Mouse (Mus musculus) left cerebral cortex, adult 2 months (tissue): Measurements from ENCODE around the gene Fra10ac1. TPM values are rescaled to one million over a fixed set of nuclear protein-coding genes. Genes with fewer than 3 reads are reported as not detected.

Experiments
- DNase-seq, 2 experiments: peaks; one replicate each; pipeline ENCODE4 v3.0.0; 2021 to 2022; ENCODE audit warnings: low spot score in 2 of 2, mixed read lengths in 1 of 2; ENCODE audit errors: extremely low spot score in 1 of 2
- H3K27ac ChIP-seq: fragments of 200-600 bp; 2 replicates; pipeline ENCODE4 v1.8.1; 2022
- H3K4me3 ChIP-seq: fragments of 200-600 bp; 2 replicates; pipeline ENCODE4 v1.8.1; 2022
- CTCF ChIP-seq: fragments of 200-600 bp; IDR thresholded peaks from 2 replicates; pipeline ENCODE4 v1.8.1; 2022; ENCODE audit warnings: antibody characterized with exemption, mild to moderate bottlenecking, moderate library complexity
- intact Hi-C: fragments of 180-260 bp; cut with DNase I; formaldehyde crosslinking; loops from one replicate; pipeline ENCODE4 v1.15.1; 2025
- total RNA-seq, 2 experiments: library from RNA; stranded (reverse); gene quantifications; 2 replicates each; pipeline ENCODE4 v1.2.3; 2021

Gene Fra10ac1
- total RNA-seq, 2 experiments from 2014 or later, result 14.4 to 16.3 TPM

- intact Hi-C loops, result loop anchor here (1.0 to 5.0 kb wide), 4 partner anchors 14 to 128 kb away; partner anchors contain the start of gene Lgi1
- Histone ChIP-seq H3K4me3 (peak overlapping the region; percentile 55), H3K27ac (peak overlapping the region; percentile 89)
- DNase-seq, result peak; percentile 30 to 40
- no peak for TF ChIP-seq CTCF
Observed at GRCm38 (mm10) chr19:38224685-38225060, 717 bp upstream of the Fra10ac1 start.

- no peak for DNase-seq
- H3K27ac ChIP-seq, result peak overlapping the region; percentile 89
- no peak for TF ChIP-seq CTCF
- H3K4me3 ChIP-seq, result peak overlapping the region; percentile 55
- intact Hi-C loops, result loop anchor here (5.0 kb wide), 1 partner anchor 129 kb away; no protein-coding TSS in a partner anchor
Observed at GRCm38 (mm10) chr19:38223356-38223904, 526 bp downstream of the Fra10ac1 start.

GRCm38 (mm10) chr19:38217696-38218095 is 6.3 kb downstream of the Fra10ac1 start:
- Histone ChIP-seq H3K4me3 (no peak overlapping the region), H3K27ac (no peak overlapping the region)
- DNase-seq, result no peak
- no peak for TF ChIP-seq CTCF
- intact Hi-C loops, result no loop called here

- Histone ChIP-seq H3K4me3 (no peak overlapping the region), H3K27ac (no peak overlapping the region)
- intact Hi-C loops, result no loop called here
- TF ChIP-seq CTCF, result peak; percentile 58
- DNase-seq, result peak in 1 of 2 experiments; percentile 44
Observed at GRCm38 (mm10) chr19:38206669-38207068, 17.3 kb downstream of the Fra10ac1 start.

GRCm38 (mm10) chr19:38198731-38199130 is 25.2 kb downstream of the Fra10ac1 start:
- TF ChIP-seq CTCF, result peak; percentile 54
- Histone ChIP-seq H3K4me3 (no peak overlapping the region), H3K27ac (no peak overlapping the region)
- intact Hi-C loops, result loop anchor here (2.0 kb wide), 3 partner anchors 122 to 244 kb away; partner anchors contain the start of gene Cep55
- DNase-seq, result no peak

- TF ChIP-seq CTCF, result no peak
- no peak overlapping the region for H3K4me3 ChIP-seq
- no peak overlapping the region for H3K27ac ChIP-seq
- intact Hi-C loops, result no loop called here
- no peak for DNase-seq
Observed at GRCm38 (mm10) chr19:38195245-38195644, 28.7 kb downstream of the Fra10ac1 start.

GRCm38 (mm10) chr19:38191446-38191845 is 32.5 kb downstream of the Fra10ac1 start:
- Histone ChIP-seq H3K27ac (no peak overlapping the region), H3K4me3 (no peak overlapping the region)
- DNase-seq, result no peak
- intact Hi-C loops, result no loop called here
- no peak for TF ChIP-seq CTCF

- TF ChIP-seq CTCF, result no peak
- intact Hi-C loops, result no loop called here
- H3K27ac ChIP-seq, result no peak overlapping the region
- no peak overlapping the region for H3K4me3 ChIP-seq
- DNase-seq, result no peak
Observed at GRCm38 (mm10) chr19:38190606-38191005, 33.4 kb downstream of the Fra10ac1 start.

- no peak overlapping the region for H3K4me3 ChIP-seq
- intact Hi-C loops, result no loop called here
- no peak overlapping the region for H3K27ac ChIP-seq
- TF ChIP-seq CTCF, result no peak
- DNase-seq, result no peak
Observed at GRCm38 (mm10) chr19:38187345-38187680, 36.6 kb downstream of the Fra10ac1 start.

- intact Hi-C loops, result no loop called here
Observed at GRCm38 (mm10) chr19:38186631-38187344, 37.2 kb downstream of the Fra10ac1 start.

GRCm38 (mm10) chr19:38179675-38180074 is 44.3 kb downstream of the Fra10ac1 start:
- Histone ChIP-seq H3K4me3 (no peak overlapping the region), H3K27ac (no peak overlapping the region)
- intact Hi-C loops, result no loop called here
- no peak for TF ChIP-seq CTCF
- DNase-seq, result no peak

More at GRCm38 (mm10) chr19:38186631-38187344, 37.2 kb downstream of the Fra10ac1 start:
- Histone ChIP-seq H3K4me3 (no peak overlapping the region), H3K27ac (no peak overlapping the region)
- TF ChIP-seq CTCF, result no peak
- DNase-seq, result no peak

- no peak for TF ChIP-seq CTCF
- no peak for DNase-seq
- Histone ChIP-seq H3K27ac (no peak overlapping the region), H3K4me3 (no peak overlapping the region)
- intact Hi-C loops, result no loop called here
Observed at GRCm38 (mm10) chr19:38164633-38165032, 59.3 kb downstream of the Fra10ac1 start.
